Mouse (Mus musculus) retina, postnatal 7 days (tissue): Measurements from ENCODE around the gene Csrp2.

Experiments used
- DNase-seq: peaks from one replicate; pipeline ENCODE4 v3.0.0-alpha.2; 2012; ENCODE audit warnings: low read depth, low spot score

The Csrp2 gene

GRCm38 (mm10) chr10:110931161-110931912, 11.7 kb downstream of the Csrp2 start:
- DNase-seq: no peak

GRCm38 (mm10) chr10:110931913-110932560, 12.4 kb downstream of the Csrp2 start:
- DNase-seq: no peak

GRCm38 (mm10) chr10:110933584-110933983, 14.0 kb downstream of the Csrp2 start:
- no peak for DNase-seq

- no peak for DNase-seq
Observed at GRCm38 (mm10) chr10:110935081-110935480, 15.5 kb downstream of the Csrp2 start.

- no peak for DNase-seq
Observed at GRCm38 (mm10) chr10:110935669-110936068, 16.1 kb downstream of the Csrp2 start.

- no peak for DNase-seq
Observed at GRCm38 (mm10) chr10:110938361-110938760, 18.8 kb downstream of the Csrp2 start.

GRCm38 (mm10) chr10:110938841-110939549, 19.4 kb downstream of the Csrp2 start:
- no peak for DNase-seq

GRCm38 (mm10) chr10:110939717-110940116, 20.1 kb downstream of the Csrp2 start:
- DNase-seq: no peak

- no peak for DNase-seq
Observed at GRCm38 (mm10) chr10:110940740-110941398, 21.3 kb downstream of the Csrp2 start.

GRCm38 (mm10) chr10:110941968-110942367, 22.4 kb downstream of the Csrp2 start:
- DNase-seq: no peak

GRCm38 (mm10) chr10:110942806-110943205, 23.2 kb downstream of the Csrp2 start:
- no peak for DNase-seq

GRCm38 (mm10) chr10:110944175-110944574, 24.6 kb downstream of the Csrp2 start:
- no peak for DNase-seq

- no peak for DNase-seq
Observed at GRCm38 (mm10) chr10:110945966-110946365, 26.4 kb downstream of the Csrp2 start.

- DNase-seq: no peak
Observed at GRCm38 (mm10) chr10:110947574-110947973, 28.0 kb downstream of the Csrp2 start.

- DNase-seq: no peak
Observed at GRCm38 (mm10) chr10:110951112-110951511, 31.5 kb downstream of the Csrp2 start.

GRCm38 (mm10) chr10:110951748-110952147, 32.2 kb downstream of the Csrp2 start:
- no peak for DNase-seq

GRCm38 (mm10) chr10:110952271-110952670, 32.7 kb downstream of the Csrp2 start:
- no peak for DNase-seq

- no peak for DNase-seq
Observed at GRCm38 (mm10) chr10:110952937-110953451, 33.4 kb downstream of the Csrp2 start.

- DNase-seq: no peak
Observed at GRCm38 (mm10) chr10:110958879-110959278, 39.3 kb downstream of the Csrp2 start.

GRCm38 (mm10) chr10:110959781-110960180, 40.2 kb downstream of the Csrp2 start:
- no peak for DNase-seq

GRCm38 (mm10) chr10:110960841-110961240, 41.3 kb downstream of the Csrp2 start:
- DNase-seq: no peak

- no peak for DNase-seq
Observed at GRCm38 (mm10) chr10:110962172-110962571, 42.6 kb downstream of the Csrp2 start.
